Mouse (Mus musculus) bone marrow macrophage, adult 2 months (primary cell): ENCODE results near the gene Fancc.

Experiments
- CTCF ChIP-seq: IDR thresholded peaks from 2 replicates; pipeline ENCODE4 v1.5.1; 2012; ENCODE audit warnings: low read depth, mild to moderate bottlenecking, low read length, moderate library complexity
- POLR2A ChIP-seq: IDR thresholded peaks from 2 replicates; pipeline ENCODE4 v1.6.1; 2012; ENCODE audit warnings: mild to moderate bottlenecking, low read depth, low read length, borderline replicate concordance

GRCm38 (mm10) chr13:63451140-63451539 is 45.9 kb downstream of the Fancc start:
- TF ChIP-seq CTCF (no peak), POLR2A (no peak)
